8 mouse cellular contexts compared by ENCODE assay signal in genomic region chr14:60633961-60634864, GRCm38 (mm10). TPM values are rescaled to one million over a fixed set of nuclear protein-coding genes. Genes with fewer than 3 reads are reported as not detected.
DNase-seq lines count a peak whose midpoint lies in the region; ATAC-seq lines count a peak whose summit lies in the region.

TSS of gene Spata13 (plus strand) at chr14:60634001.

- 0 out of 2 replicates have a peak, but pooled peaks cover 2% of the 10 kb centered on the region for H3K27me3 ChIP-seq in hindbrain, embryonic 13.5 days

- under 1% methylated on average over 50 of the region's 50 CpGs for WGBS in hindbrain, embryonic 13.5 days

- DNase-seq in R1 (ENCODE audit: low read depth, low spot score): peak; percentile 97
- peak; percentile 89 to 90 for DNase-seq in cerebellum, postnatal 14 days
- peak; percentile 24 to 51 for DNase-seq in frontal cortex, postnatal 25 days (ENCODE audit: low spot score in 2 of 2)
- peak; percentile 60 to 69 for DNase-seq in layer of hippocampus, postnatal 36 days
- peak; percentile 88 for DNase-seq in lung, postnatal 25 days (ENCODE audit: low spot score)
- peak; percentile 94 for DNase-seq in retina, postnatal 1 day
- peak; percentile 80 to 87 for DNase-seq in urinary bladder, adult 18-20 months (ENCODE audit: low spot score in 2 of 2)

- H3K4me1 ChIP-seq in hindbrain, embryonic 13.5 days (replicated peaks): peaks cover 52% of the 10 kb centered on the region

- H3K36me3 ChIP-seq in hindbrain, embryonic 13.5 days: no peaks in the 10 kb centered on the region

- peak within 1 kb of the TSS; percentile 75 for H3K4me3 ChIP-seq in hindbrain, embryonic 13.5 days

- peak within 1 kb of the TSS; percentile 99 for H3K4me2 ChIP-seq in hindbrain, embryonic 13.5 days

- peak within 1 kb of the TSS; percentile 80 for H3K9ac ChIP-seq in hindbrain, embryonic 13.5 days

- H3K27ac ChIP-seq in hindbrain, embryonic 13.5 days: peak within 1 kb of the TSS; percentile 70

- ATAC-seq in hindbrain, embryonic 13.5 days (ENCODE audit: low FRiP score): peak; percentile 90

- no peaks in the 10 kb centered on the region for H3K9me3 ChIP-seq in hindbrain, embryonic 13.5 days

RNA-seq across cellular contexts. Expression of gene Spata13, which starts in this region (rescaled TPM):
- 34.8 and 37.0 TPM in 2 replicates for polyA plus RNA-seq in hindbrain, embryonic 13.5 days (2015; fragmentation: Nextera tagmentation; extraction: Ambion mirVana)
- 10 to 100 TPM; 25.6 to 31.8 TPM for total RNA-seq in layer of hippocampus, postnatal 36 days (2021)

Comparison
In these comparisons a context has a peak if more than half of its experiments do, and no peak if none do; other contexts are left out.
1. Peak in every context shown above with its lines: DNase-seq, ATAC-seq, H3K4me3 ChIP-seq and H3K27ac ChIP-seq.
2. DNase-seq: peak in every context shown above with its lines; median percentile 97 in R1; 94 in retina, postnatal 1 day; 90 in cerebellum, postnatal 14 days; 88 in lung, postnatal 25 days; 84 in urinary bladder, adult 18-20 months; 64 in layer of hippocampus, postnatal 36 days; 38 in frontal cortex, postnatal 25 days.